Mouse (Mus musculus): Measurements from ENCODE around the gene Usp54.

- TF ChIP-seq POLR2A (IDR thresholded peaks at IDR 0.05; ENCODE audit: borderline replicate concordance, extremely low read depth, low read depth, low read length) = no peak
- TF ChIP-seq CTCF (IDR thresholded peaks at IDR 0.05; ENCODE audit: insufficient read depth, low read length) = no peak
These were observed 26.6 kb upstream of the Usp54 start for GRCm38 (mm10) chr14:20667469-20667868.
